Mouse (Mus musculus) embryo, embryonic 11 days (tissue): ENCODE measurements around the gene Slco2b1.
A peak's percentile ranks its signal among the peaks of the same experiment; 100 is the strongest.
"Not testable (repeated sequence)": the region's sequence is repeated elsewhere in the genome, so short reads cannot be mapped to it uniquely, and the experiment has no call there.

Source experiments
- DNase-seq: peaks from one replicate; pipeline ENCODE4 v3.0.0-alpha.2; 2015

Slco2b1 gene

DNA sequence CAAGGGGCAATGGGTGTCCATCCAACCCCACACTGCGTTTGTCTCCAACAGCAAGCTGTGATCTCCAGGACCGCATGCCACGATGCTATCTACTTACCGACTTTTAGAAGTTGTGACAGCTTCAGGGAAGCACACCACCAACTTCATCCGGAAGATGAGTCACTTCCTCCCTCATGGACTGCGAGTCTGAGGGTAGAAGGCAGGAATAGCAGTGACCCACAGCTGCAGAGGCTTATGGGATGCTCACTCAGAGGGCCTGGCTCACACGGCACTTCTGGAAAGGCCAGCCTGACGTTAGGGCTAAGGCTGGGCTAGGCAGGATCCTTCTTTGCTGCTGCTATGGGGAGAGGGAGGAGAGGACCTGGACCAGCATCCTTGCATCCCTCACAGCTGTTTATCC, at the start of gene Slco2b1:
Gene Slco2b1, minus strand, starts transcription at position 175 of the 400 bp plus-strand sequence.
- DNase-seq: no peak

DNA sequence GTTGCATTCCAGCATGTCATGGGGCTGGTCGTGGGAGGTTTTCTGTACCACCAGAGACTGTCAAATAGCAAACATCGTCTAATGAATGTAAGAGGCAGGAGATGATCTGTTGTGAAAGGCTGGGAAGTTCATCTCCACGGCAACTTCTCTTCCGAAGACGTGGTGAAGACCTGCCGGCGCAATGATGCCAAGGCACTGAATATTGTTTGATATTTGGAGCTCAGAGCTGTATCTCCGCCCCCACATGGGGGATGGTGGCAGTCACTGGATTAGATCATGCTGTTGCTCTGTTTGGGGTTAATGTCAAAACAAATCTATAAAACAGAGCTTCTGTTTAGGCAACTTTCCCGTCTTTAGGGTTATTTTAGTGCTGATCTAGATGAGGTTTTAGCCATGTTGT, 28.1 kb upstream of the Slco2b1 start:
- DNase-seq: no peak

GRCm38 (mm10) chr7:99735491-99735890, 24.4 kb upstream of the Slco2b1 start:
- DNase-seq: not testable (repeated sequence)

- no peak for DNase-seq
Observed at GRCm38 (mm10) chr7:99734612-99735011, 23.5 kb upstream of the Slco2b1 start.

DNA sequence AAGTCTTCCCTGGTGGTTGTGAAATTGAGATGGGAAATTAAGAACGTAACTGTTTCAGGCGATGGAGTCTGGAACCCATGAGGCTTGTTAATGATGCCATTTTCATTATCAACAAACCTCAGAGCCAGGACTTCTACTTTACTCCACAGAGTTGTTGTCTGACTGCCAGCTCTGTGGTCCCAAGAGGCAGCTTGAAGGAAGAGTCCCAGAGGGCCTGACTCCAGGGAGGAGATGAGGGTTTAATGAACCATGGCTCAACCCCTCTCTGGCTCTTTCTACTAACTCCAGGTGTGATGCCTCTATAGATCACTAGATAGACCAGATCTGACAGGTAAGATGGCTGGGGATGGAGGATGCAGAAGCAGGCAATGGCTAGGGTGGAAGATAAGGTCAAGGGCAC, 18.8 kb upstream of the Slco2b1 start, which contains the start of gene Olfr520:
Gene Olfr520, plus strand, starts transcription at position 301 of the 400 bp plus-strand sequence.
- DNase-seq: no peak

DNA sequence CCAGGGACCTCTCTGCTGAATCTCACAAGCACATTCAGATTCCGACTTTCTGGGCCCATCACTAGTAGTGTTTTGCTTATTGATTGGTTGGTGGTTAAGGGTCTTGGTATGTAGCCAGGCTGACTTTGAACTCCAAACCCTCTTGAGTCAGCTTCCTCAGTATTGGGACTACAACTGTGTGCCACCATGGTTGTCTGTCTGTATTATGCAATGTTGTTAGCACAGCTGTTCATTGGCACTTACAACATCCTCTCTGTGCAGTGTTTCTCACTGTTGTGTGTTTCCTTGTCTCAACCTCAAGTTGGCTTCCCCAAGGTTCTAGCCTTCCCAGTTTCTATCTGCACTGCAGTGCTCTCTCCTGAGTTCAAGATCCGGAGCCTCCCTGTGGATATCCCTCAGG, 5.4 kb upstream of the Slco2b1 start:
- DNase-seq: no peak

DNA sequence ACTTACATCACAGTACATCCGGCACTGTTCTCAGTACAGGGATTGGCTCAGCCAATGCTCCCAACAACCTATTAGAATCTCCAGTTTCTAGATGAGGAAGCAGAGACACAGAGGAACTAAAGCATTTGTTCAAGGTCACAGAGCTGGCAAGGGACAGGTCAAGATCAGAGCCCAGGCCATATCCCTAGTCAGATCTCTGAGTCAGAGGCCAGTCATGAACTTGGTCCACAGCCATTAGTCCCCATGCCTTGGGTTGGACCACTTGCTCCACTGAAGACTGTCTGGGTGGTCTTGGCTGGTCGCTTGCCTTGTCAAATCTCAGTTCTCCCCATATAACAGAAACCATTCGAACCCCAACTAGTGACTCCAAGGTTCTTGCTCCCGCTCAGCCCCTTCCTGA, 1.3 kb upstream of the Slco2b1 start:
- DNase-seq: no peak

GRCm38 (mm10) chr7:99710476-99710875, 664 bp downstream of the Slco2b1 start:
- DNase-seq: peak; percentile 62

GRCm38 (mm10) chr7:99709992-99710391, 1.1 kb downstream of the Slco2b1 start:
- no peak for DNase-seq

- DNase-seq: no peak
Observed at GRCm38 (mm10) chr7:99708750-99709149, 2.4 kb downstream of the Slco2b1 start.

DNA sequence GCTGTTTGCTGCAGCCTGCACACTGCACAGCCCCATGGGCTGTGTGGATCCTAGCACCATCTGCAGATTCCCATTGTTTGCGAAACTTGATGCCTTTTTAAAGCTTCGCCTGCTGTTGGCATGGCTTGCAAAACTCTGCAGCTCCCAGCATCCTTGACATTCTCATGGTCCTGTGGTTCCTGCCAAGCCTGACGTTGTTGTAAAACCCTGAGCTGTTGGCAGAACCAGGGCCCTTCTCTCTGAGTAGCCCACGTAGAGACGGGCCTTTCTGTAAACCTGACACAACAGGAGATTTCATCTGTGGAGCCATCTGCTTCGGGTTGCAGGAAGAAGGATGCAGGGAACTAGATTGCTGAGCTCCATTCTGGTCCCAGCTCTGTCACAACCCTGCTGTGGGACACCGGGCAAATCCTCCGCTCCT, 2.8 kb downstream of the Slco2b1 start:
- peak; percentile 21 for DNase-seq

DNA sequence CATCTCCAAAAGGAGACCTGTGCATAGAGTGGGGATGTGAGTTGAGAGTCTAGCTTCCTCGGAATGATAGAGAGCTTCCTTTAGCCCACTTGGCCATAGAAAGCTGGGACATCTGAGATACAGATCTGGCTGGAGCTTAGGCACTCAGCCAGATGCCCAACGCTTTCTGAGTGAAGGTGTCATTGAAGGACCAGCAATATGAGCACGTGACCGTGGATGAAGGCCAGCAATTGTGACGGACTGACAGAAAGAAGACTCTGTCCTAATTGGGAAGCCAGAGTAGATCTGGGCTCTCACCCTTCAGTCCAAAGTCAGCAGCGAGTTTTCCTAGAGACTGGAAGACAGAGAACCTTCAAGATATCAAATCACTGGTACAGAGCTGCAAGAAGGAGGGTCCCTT, 3.5 kb downstream of the Slco2b1 start:
- no peak for DNase-seq

DNA sequence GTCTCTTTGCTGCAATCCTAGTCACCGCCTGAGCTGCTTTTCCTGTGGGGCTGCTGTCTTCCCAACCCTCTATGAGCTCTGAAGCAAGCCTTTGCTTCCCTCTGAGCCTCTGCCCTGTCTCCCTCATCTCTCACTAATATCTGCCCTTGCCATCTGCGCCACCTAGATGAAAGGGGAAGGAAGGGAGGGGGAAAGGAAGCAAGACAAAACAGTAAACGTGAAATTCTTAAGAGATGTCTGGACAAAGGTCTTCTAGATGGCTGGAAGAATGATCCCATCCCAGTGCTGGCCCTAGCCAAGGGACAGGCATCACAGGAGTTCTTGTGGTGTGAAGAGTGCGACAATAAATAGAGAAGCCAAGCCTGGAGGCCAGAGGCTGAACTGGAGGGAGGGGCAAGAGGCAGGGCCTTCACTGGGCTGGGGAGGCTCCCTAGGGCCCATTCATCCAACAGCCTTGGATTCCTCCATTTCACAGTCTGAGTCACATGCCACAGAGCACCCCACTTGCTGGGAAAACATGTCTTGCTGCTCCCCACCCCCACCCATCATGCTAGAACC, 4.0 kb downstream of the Slco2b1 start:
- DNase-seq: no peak

DNA sequence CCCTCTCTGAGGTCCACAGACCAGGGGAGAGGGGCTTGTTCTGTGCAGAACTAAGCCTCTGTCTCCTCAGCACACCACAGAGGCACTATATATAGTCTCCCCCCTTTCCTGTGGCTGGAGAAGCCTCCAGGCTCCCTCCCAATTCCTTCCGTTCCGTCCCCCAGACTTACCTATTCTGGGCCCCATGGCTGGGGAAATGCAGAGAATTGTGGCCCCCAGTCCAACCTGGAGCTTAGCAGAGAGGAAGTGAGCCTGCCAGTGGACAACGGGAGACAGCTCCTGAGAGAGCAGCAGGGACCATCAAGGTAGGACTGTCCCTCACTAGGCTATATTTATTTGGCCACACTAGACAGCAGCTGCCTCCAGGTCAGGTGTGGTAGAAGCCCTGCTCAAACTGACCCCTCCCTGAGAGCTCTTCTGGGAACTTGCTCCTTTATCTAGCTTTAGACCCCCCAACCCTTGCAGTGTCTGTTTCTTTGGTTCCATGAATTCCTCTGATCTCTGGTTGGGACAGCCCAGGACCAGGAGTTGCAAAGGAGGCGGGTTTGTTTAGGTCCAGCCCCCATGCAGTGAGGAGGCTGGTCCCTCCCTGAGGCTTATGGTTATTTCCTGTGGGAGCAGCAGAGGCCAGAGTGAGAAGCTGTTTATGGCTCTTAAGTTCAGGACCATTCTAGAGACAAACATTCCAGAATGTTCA, 4.7 kb downstream of the Slco2b1 start:
- DNase-seq: peak; percentile 29

DNA sequence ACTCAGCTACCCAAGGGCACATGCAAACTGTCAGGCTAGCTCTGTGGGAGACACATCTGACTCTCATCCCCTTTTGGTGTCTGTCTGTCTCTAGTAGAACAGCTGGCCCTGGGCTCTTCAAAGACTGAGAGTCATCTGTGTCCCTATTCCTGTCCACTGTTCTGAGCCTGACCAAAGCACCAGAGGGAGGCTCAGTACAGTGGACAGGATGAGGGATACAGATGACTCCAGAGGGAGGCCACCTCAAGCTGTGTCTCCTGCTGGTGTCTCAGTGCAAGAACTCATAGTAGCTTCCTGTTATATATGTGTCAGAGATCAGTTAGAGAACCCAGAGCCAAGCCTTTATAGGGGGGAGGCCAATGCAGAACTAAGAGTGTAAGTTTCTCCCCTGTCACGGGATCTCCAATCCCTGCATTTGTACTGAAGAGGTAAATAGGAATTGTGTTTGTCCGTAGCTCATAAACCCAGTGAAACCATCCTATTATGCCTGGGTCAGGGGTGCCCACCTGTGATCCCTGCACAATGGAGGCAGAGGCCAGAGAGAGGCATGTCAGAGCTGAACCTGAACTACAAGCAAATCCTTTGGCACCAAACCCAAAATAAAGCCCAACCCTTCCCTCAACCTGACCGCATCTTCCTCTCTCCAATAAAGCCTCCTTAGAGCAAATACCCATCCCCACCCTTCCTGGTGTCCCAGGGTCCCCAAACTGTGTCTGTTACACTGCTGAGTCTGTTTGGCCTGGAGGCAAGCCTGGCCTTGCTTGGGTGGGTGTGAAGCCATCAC, 6.2 kb downstream of the Slco2b1 start:
- DNase-seq: no peak

DNA sequence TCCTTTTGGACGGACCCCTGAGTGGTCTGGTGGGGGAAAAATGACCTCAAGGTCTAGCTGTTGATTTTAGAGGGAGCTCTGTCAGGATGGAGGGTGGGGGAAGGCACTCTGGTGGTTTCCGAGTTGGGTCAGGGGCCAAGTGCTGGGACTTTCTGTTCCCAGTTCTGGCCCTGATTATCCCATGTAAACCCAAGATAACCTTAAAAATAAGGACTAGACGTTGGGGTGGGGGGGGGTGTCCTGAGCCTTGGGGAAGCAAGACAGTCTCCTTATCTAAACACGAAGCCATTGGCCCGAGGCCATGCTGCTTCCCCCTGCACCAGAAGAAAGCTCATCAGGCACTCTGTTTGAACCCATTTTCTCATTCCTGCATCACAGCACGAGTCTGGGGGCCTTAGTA, 8.9 kb downstream of the Slco2b1 start:
- no peak for DNase-seq

GRCm38 (mm10) chr7:99700641-99701040, 10.5 kb downstream of the Slco2b1 start:
- no peak for DNase-seq

DNA sequence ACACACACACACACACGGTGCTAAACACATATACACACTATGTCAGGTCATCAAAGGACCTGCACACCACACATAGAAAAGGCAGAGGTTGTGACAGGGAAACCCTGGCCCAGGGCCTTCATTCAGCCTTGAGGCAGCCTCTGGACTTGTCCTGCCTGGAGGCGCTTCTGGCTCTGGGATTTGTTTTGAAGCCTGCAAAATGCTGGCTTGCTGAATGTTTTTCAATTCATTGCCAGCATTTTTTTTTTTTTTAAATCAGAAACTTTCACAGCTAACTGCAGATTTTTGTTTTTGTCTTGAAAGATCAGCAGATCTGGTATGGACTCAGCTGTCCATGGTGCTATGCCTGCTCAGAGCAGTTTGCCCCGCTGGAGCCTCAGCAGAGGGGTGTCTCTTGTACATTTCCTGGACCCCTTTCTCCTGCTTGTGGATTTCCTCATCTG, 11.4 kb downstream of the Slco2b1 start:
- no peak for DNase-seq

- no peak for DNase-seq
Observed at GRCm38 (mm10) chr7:99699106-99699505, 12.0 kb downstream of the Slco2b1 start.

DNA sequence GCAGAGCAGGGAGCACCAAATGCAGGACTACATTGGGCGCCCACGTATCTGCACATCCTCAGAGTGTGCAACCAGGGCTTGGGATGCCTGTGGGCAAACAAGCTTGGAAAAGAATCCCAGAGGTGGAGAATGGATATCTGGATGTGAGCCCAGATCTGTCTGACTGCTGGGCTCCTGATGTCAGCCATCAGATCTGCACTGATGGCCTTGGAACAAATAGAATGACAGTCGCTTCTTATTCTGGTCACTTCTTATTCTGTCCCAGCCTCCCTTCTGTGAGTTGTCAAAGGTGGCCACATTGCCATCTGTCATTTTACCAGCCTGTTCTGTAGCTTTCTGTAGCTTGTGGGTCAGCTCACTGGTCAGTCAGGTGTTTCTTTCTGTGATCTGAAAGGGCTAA, 12.6 kb downstream of the Slco2b1 start:
- DNase-seq: no peak

DNA sequence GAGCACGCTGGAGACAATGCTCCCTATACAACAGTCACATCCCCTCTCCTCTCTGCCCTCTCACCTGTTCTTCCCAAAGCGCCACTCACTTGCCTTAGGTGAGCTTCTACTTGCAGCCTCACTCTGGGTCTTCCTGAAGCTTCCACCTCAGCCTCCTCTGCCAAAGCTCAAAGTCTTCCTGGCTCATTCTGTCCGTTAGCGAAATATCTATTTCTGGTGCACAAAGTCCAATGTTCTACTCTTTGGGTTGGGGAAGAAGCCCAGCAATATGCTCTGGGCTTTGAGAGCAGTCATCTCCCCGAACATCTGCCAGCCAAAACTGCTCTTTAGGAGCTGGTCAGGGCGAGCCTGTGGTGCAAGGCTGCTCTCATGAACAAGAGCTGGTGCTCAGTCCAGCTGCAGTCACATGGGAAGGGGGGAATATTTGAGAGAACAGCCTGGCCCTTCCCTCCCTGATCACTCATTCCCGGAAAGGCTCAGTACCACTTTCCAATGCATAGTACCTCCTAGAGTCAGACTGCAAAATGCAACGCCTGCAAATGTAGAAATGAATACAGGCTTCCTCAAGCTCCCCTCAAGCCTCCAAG, 15.6 kb downstream of the Slco2b1 start:
- DNase-seq: no peak

DNA sequence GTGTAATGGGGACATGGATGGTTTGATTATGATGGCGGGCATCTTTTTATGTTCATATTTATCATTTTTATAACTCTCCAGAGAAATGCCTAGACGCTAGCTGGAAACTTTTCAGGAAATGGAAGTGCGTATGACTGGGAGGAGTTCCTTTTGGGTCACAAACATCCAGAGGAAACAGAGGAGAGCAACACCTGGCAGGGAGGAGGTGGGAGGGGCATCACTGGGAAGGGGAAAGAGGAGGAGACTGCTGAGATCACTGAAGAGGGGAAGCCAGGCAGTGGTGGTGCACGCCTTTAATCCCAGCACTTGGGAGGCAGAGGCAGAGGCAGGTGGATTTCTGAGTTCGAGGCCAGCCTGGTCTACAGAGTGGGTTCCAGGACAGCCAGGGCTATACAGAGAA, 16.7 kb downstream of the Slco2b1 start:
- DNase-seq: not testable (repeated sequence)

GRCm38 (mm10) chr7:99693976-99694375, 17.2 kb downstream of the Slco2b1 start:
- DNase-seq: no peak

DNA sequence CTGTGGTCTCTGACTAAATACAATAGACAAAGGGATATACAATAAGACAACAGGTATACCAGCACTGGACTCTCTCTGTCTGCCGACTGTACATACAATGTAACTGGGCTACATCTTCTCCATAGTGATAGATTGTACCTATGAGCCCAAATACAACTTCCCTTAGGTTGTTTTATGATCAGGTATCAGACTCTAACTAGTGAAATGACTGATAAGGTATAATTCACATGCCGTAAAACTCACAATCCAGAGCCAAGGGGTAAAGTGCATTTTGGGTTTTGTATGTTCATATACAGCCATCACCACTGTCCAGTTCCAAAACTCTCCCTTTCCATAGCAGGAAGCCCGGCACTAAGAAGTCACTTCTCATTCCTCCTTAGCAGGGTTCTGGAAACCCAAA, 17.8 kb downstream of the Slco2b1 start:
- no peak for DNase-seq
